Mouse (Mus musculus) lung, adult 2 months (tissue): Measurements from ENCODE around the gene Mid1.

Source experiments
- CTCF ChIP-seq: fragments of 200-500 bp; IDR thresholded peaks from 2 replicates; pipeline ENCODE4 v1.5.1; 2011; ENCODE audit warnings: mild to moderate bottlenecking, low read length, control low read depth; ENCODE audit not compliant: insufficient read depth
- POLR2A ChIP-seq: fragments of 200-500 bp; IDR thresholded peaks from 2 replicates; pipeline ENCODE4 v1.6.1; 2011; ENCODE audit warnings: low read depth, mild to moderate bottlenecking, control low read depth, low read length, borderline replicate concordance; ENCODE audit errors: extremely low read depth

DNA sequence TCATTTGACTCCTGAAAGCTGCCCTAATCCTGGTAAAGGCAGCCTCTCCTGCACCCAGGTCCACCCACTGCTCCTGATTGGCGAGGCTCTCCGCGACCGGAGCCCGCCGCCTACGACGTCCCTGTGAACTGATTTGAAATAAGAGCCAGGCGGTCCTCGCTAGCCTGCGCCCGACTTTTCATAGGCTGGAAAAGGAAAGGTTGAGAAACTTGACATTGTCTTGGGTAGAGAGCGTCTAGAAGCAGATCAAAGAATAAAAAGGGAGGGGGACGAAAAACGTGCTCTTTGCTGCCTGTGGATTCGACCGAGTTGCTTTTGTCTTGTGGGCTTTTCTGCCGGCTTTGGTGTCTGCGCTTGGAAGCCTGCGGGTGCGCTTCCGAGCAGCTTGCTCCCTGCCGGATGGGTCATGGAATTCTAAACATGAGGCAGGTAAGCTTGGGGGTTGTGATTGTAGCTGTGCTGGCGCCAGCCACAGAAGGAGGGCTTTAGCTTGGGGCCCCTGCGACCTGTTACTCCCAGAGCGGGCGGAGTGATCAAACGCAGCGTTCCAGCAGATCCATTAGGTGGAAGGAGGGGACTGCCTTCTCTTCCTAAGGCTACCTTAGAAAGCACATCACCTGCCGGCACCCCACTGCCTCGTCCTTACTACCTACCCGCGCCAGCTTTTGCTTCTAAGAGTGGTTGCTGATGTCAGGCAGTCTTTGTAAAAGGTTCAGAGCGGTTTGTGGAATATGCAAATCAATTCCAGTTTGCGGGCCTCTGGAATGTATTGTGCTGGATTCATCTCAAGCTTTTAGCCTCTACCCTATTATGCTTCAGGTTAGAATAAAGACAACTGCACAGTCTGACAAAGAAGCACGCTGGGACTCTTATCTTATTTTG lies 194.7 kb downstream of the Mid1 start:
- peak; percentile 45; the same call in 1 of the 2 replicates for TF ChIP-seq POLR2A
- no peak for TF ChIP-seq CTCF
